Mouse (Mus musculus): ENCODE results near the gene Upk2. TPM values are rescaled to one million over a fixed set of nuclear protein-coding genes. Genes with fewer than 3 reads are reported as not detected.

Gene Upk2
- polyA plus RNA-seq (2016; fragmentation: Nextera tagmentation; extraction: Ambion mirVana), result 1.7 and 2.2 TPM in 2 replicates

DNA sequence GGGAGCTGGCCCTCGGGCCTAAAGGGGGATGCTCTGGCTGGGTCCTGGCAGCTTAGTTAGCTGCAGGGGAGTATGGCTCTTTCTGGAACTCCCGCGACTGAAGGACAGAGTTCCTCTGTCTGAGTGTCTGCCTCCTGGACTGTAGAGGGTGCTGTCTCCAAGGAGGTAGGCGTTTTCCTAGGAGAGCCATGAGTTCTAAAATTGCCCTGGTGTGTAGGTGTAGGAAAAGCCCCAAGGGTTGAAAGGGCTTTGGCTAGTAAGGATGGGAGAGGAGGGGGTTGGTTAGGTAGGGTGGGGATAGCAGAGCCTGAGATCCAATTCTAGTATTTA lies at the start of gene Upk2:
TSS of gene Upk2 (minus strand) at position 86 of the 330 bp plus-strand sequence.
- Histone ChIP-seq H3K27ac (no peak within 1 kb of the TSS), H3K9me3 (no peaks in the 10 kb centered on the region), H3K4me3 (no peak within 1 kb of the TSS), H3K9ac (no peak within 1 kb of the TSS), H3K4me2 (replicated peaks) (0 out of 2 replicates have a peak within 1 kb of the TSS, but pooled peaks have one; percentile 14), H3K4me1 (peaks cover 16% of the 10 kb centered on the region), H3K36me3 (no peaks in the 10 kb centered on the region), H3K27me3 (peaks cover 11% of the 10 kb centered on the region)
- 19% methylated on average over 4 of the region's 4 CpGs for WGBS
- no peak for ATAC-seq (ENCODE audit: insufficient number of reproducible peaks, insufficient read depth, low FRiP score, low TSS enrichment)

DNA sequence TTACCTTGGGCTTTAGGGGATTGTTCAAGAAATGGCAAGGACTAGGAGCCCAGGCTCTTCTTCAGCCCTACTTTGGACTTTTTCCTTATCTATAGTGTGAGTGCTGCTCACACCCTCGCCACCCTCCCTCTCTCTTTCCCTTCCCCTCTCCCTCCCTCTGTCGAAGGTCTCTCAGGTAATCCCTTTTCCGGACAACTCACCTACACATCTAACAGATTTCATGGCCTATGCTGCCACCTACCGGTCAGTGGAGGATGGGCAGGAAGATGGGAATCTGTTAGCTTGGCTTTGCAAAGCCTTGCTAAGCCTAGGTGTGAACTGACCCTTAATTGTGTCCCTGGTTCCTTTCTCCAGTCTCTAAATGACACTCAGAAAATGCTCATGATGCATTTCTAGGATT lies 47.2 kb upstream of the Upk2 start:
- Histone ChIP-seq H3K27me3 (no peaks in the 10 kb centered on the region), H3K9me3 (no peaks in the 10 kb centered on the region), H3K9ac (0 out of 2 replicates have a peak overlapping the region, but pooled peaks have one; percentile 34), H3K36me3 (peaks cover 46% of the 10 kb centered on the region), H3K4me3 (peak overlapping the region; percentile 44), H3K27ac (peak overlapping the region; percentile 99), H3K4me1 (peaks cover 48% of the 10 kb centered on the region), H3K4me2 (replicated peaks) (peak overlapping the region; percentile 88)
- WGBS, result 1% methylated on average over 4 of the region's 4 CpGs
- no peak for ATAC-seq (ENCODE audit: insufficient number of reproducible peaks, insufficient read depth, low FRiP score, low TSS enrichment)

DNA sequence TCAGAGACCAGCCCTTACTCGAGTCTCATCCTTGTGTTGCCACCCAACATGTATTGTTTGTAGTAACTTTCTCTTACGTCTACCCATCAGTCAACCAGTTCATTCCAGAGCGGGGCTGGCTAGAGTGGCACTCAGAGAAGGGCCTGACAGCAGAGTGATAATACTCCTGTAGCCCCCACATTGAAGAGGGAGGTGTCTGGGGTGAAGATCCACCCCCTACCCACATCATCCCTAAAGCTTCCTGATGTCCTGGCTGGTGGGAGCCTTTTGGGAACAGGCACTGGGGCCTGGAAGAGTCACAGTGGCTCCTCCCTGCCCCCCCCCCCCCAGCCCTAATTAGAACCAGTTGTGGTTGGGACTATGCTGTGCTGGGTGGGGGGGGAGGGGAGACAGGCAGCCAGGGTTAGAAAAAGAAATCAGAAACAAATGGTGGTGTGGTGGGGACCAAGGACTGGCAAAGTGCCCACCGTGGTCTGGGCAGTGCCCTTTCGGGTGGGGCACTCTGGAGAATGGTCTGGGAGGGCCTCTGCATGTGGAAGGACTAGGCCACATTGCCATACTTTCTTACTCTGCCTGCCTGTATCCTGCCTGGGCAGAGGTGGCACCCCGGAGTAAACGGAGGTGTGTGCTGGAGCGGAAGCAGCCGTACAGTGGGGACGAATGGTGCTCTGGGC lies 46.6 kb upstream of the Upk2 start:
- peak overlapping the region; percentile 44 for H3K4me3 ChIP-seq
- no peaks in the 10 kb centered on the region for H3K27me3 ChIP-seq
- peak overlapping the region; percentile 99 for H3K27ac ChIP-seq
- H3K4me2 ChIP-seq (replicated peaks), result peak overlapping the region; percentile 88
- WGBS, result 20% methylated on average over 10 of the region's 10 CpGs
- peaks cover 55% of the 10 kb centered on the region for H3K4me1 ChIP-seq
- 0 out of 2 replicates have a peak overlapping the region, but pooled peaks have one; percentile 34 for H3K9ac ChIP-seq
- ATAC-seq (ENCODE audit: insufficient number of reproducible peaks, insufficient read depth, low FRiP score, low TSS enrichment), result no peak
- peaks cover 42% of the 10 kb centered on the region for H3K36me3 ChIP-seq
- H3K9me3 ChIP-seq, result no peaks in the 10 kb centered on the region

DNA sequence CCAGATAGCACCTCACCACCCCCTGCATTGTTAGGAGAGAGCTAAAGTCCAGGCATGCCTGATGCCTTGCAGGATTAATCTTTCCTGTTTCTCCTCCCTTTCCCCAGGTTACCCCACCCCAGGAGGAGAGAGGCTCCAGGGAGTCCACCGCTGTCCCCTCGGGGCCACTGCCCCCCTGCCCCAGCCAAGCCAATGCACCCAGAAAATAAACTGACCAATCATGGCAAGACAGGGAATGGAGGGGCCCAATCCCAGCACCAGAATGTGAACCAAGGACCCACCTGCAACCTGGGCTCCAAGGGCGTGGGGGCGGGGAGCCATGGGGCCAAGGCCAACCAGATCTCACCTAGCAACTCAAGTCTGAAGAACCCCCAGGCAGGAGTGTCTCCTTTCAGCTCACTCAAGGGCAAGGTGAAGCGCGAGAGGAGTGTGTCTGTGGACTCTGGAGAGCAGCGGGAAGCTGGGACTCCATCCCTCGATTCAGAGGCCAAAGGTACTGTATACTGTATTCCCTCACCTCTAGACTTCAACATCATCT lies 45.9 kb upstream of the Upk2 start:
- Histone ChIP-seq H3K9ac (peak overlapping the region; percentile 27; the same call in 1 of the 2 replicates), H3K9me3 (no peaks in the 10 kb centered on the region), H3K4me3 (peak overlapping the region; percentile 44), H3K36me3 (peaks cover 38% of the 10 kb centered on the region), H3K4me1 (peaks cover 60% of the 10 kb centered on the region), H3K27me3 (no peaks in the 10 kb centered on the region), H3K4me2 (replicated peaks) (peak overlapping the region; percentile 88), H3K27ac (peak overlapping the region; percentile 99)
- 22% methylated on average over 8 of the region's 8 CpGs for WGBS
- ATAC-seq (ENCODE audit: insufficient number of reproducible peaks, insufficient read depth, low FRiP score, low TSS enrichment), result no peak

DNA sequence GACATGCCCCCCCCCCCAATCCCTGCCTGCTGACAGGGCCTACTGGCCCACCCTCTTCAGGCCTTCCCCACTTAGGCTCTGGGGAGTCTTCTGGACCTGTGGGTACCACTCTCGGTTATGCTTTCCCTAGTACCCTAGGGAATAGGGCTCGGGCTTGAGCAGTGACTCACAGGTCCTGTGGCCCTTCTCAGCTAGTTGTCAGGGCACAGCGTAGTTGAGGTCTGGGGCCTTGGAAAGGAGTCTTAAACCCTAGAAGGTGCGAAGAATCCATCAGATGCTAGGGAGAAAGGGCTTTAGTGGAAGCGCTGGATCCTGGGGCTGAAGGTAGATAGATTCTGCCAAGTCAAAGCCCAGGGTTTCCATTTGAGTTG lies 45.4 kb upstream of the Upk2 start:
- Histone ChIP-seq H3K36me3 (peaks cover 33% of the 10 kb centered on the region), H3K4me2 (replicated peaks) (peak overlapping the region; percentile 88), H3K27me3 (no peaks in the 10 kb centered on the region), H3K27ac (peak overlapping the region; percentile 99), H3K9ac (peak overlapping the region; percentile 63), H3K9me3 (no peaks in the 10 kb centered on the region), H3K4me3 (peak overlapping the region; percentile 44), H3K4me1 (peaks cover 66% of the 10 kb centered on the region)
- WGBS, result 18% methylated on average over 5 of the region's 5 CpGs
- ATAC-seq (ENCODE audit: insufficient number of reproducible peaks, insufficient read depth, low FRiP score, low TSS enrichment), result no peak

DNA sequence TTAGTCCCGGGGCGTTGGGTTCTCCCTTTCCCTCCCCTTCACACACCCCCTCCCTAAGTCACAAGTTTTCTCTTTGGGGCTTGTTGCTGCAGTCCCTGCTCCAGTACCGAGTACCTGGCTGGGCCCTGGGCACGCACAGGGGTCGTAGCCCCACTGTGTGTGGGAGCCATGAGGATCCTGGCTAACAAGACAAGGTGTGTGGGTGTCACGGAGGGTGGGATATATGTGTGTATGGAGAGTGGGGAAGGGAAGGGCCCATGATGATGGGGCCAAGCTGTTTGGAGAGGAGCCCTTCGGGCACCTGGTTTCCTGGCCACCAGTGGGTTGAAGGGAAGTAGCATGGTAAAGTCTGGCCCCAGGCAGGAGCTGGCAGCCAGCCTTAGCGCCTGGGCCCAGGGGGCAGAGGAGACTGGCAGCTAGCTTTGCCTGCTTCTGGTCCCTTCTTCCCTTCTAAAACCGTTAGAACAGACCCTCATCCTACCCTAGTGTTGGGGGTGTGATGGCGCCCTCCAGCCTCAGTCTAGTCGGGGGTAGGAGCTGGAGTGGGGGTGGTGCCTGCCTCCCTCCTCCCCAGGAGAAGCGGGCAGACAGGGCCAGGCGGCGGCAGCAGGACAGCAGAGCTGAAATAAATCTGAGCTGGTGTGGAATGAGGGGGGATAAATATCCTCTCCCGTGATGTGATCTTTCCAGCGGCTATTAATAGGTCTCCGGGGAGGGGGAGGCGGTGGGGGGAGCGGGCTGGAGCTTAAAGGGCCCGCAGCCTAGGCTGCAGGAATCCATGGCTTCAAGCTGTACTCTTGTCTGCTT lies 44.8 kb upstream of the Upk2 start:
- peak; percentile 11; the same call in 1 of the 2 replicates for ATAC-seq (ENCODE audit: insufficient number of reproducible peaks, insufficient read depth, low FRiP score, low TSS enrichment)
- peak overlapping the region; percentile 99 for H3K27ac ChIP-seq
- peaks cover 72% of the 10 kb centered on the region for H3K4me1 ChIP-seq
- H3K36me3 ChIP-seq, result peaks cover 27% of the 10 kb centered on the region
- H3K9me3 ChIP-seq, result no peaks in the 10 kb centered on the region
- H3K4me2 ChIP-seq (replicated peaks), result peak overlapping the region; percentile 88
- peak overlapping the region; percentile 63 for H3K9ac ChIP-seq
- H3K27me3 ChIP-seq, result no peaks in the 10 kb centered on the region
- H3K4me3 ChIP-seq, result peak overlapping the region; percentile 44
- 1% methylated on average over 20 of the region's 20 CpGs for WGBS

DNA sequence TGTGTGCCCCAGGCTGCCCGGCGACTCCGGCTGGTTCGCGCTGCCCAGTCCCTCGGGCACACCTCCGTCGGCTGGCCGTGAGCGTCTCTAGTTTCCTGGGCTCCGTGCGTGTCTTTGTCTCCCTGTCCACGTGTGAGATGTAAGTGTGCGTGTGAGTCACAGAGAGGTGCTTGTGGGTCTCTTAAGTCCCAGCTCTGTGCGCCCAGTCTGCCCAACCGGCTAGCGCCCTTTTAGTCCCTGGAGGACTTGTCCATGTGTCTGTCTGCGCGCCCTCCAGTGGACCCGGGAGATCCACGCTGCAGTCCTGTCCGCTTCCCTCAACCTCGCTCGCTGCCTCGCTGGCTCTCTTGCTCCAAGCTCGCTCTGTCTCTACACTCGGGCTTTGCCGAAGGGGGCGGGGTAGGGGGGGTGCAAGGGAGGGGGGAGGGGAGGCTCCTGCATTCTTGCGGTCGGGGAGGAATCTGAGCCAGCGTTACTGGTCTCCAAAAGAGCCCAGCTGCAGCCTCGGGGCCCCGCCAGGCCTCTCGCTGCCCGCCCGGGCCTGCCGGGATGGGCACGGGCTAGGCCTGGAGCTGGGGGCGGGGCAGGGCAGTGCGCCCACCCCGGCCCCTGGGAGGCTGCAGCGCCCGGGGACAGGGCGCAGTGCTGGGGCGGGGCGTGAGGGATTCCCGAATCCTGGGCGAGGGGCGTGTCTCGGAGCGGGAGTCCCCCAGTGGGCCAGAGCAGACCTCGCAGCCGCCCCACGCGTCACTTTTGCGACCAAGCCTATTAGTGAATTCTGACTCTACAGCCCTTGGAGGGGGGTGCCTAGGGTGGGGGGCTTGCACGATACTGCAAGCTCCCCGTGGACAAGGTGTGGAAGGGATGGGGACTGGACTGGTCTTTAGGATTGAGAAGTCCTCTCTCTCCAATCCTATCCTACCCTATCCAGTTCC lies 43.9 kb upstream of the Upk2 start:
- Histone ChIP-seq H3K4me1 (peaks cover 80% of the 10 kb centered on the region), H3K9ac (peak overlapping the region; percentile 63), H3K4me2 (replicated peaks) (peak overlapping the region; percentile 88), H3K9me3 (no peaks in the 10 kb centered on the region), H3K27me3 (no peaks in the 10 kb centered on the region), H3K36me3 (peaks cover 26% of the 10 kb centered on the region), H3K27ac (peak overlapping the region; percentile 99), H3K4me3 (peak overlapping the region; percentile 44)
- under 1% methylated on average over 59 of the region's 59 CpGs for WGBS
- ATAC-seq (ENCODE audit: insufficient number of reproducible peaks, insufficient read depth, low FRiP score, low TSS enrichment), result peak; percentile 72

DNA sequence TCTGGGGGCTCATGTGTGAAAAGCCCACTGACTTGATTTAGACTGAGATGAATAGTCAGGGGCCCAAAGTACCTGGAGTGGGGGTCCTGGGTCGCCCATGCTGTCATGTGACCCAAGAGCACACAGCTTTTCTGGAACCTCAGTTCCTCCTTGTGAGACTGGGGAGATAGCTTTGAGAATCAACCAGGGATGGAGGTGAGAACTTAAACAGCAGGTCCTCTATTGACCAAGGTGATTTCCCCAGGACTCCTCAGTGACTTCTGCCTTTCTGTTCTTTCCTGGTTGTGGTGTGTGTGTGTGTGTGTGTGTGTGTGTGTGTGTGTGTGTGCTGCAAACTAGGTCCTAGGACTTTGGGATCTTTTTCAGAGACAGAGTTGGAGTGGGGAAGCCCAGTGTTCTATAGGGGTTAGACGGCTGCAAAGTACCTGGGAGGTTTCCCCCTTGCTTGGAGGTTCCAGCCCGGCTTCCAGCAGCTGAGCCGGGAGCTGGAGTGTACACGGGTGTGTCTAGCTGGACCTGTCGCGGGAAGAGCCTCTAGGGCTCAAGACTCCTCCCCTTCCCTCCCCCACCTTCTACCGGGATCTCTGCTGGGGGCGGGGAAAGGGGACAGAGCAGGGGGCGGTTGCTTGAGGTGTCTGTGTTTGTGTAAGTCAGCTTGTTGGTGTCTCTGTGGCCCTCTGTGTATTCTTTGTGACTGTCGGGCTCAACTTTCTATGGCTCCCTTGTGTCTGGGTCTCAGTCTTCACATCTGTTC lies 43.0 kb upstream of the Upk2 start:
- no peak for ATAC-seq (ENCODE audit: insufficient number of reproducible peaks, insufficient read depth, low FRiP score, low TSS enrichment)
- Histone ChIP-seq H3K4me2 (replicated peaks) (peak overlapping the region; percentile 88), H3K27ac (peak overlapping the region; percentile 99), H3K9ac (peak overlapping the region; percentile 63), H3K27me3 (no peaks in the 10 kb centered on the region), H3K4me1 (peaks cover 89% of the 10 kb centered on the region), H3K9me3 (no peaks in the 10 kb centered on the region), H3K36me3 (peaks cover 19% of the 10 kb centered on the region), H3K4me3 (peak overlapping the region; percentile 44)
- 3% methylated on average over 11 of the region's 11 CpGs for WGBS

DNA sequence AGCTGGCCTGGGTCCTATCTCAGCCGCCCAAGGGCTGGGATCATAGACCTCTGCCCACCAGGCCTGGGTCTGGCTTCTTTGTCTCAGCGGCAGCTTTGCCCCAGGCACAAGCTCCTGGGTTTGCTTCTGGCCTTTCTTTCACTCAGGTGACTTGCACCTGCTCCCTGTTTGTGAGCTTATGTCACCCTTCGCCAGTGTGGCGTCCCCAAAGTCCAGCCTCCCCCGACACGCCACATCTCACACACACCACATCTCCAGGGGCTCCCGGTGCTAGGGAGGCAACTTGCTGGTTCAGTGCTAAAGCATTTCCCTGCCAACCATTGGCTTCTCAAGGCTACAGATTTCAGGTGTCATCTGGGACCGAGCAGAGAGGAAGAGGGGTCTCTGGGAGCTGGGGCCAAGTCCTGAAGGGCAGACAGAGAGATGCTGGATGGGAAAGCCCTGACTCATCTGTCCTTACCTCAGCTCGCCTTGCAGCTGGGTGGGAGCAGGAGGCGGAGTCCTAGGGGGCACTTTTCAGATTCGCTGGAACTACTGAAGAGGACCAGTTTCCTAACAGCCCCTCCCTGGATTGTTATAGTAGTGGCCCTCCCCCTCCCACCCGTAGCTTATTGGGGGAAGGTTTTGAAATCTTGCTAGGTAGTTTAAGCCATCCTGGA lies 42.2 kb upstream of the Upk2 start:
- ATAC-seq (ENCODE audit: insufficient number of reproducible peaks, insufficient read depth, low FRiP score, low TSS enrichment), result no peak
- H3K9ac ChIP-seq, result peak overlapping the region; percentile 27; the same call in 1 of the 2 replicates
- H3K36me3 ChIP-seq, result peaks cover 16% of the 10 kb centered on the region
- H3K4me3 ChIP-seq, result no peak overlapping the region; the same call in 1 of the 2 replicates
- H3K4me2 ChIP-seq (replicated peaks), result peak overlapping the region; percentile 25; the same call in 1 of the 2 replicates
- peaks cover 97% of the 10 kb centered on the region for H3K4me1 ChIP-seq
- H3K9me3 ChIP-seq, result no peaks in the 10 kb centered on the region
- 39% methylated on average over 12 of the region's 12 CpGs for WGBS
- H3K27me3 ChIP-seq, result no peaks in the 10 kb centered on the region
- peak overlapping the region; percentile 99 for H3K27ac ChIP-seq

DNA sequence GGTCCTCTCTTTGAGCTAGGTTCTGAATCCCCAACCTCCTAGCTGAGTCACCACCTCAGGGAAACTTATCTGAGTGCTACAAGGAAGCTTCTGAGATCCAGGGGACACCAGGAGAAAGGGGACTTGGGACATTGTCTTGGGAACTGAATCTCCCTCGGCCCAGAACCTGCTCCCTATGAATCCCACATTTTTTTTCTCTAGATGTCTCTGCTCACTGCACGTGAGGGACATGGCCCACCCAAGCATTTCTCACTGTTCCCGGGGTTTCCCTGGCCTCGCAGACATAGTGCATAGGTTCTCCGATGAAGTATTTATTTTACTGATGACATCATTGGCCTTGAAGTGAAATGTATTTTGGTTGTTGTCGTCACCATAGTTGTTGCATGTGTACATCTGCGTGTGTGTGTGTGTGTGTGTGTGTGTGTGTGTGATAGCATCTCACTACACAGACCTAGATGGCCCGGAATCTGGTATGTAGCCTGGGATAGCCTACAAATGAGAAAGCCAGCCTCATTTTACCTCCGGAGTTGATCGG lies 41.1 kb upstream of the Upk2 start:
- no peak for ATAC-seq (ENCODE audit: insufficient number of reproducible peaks, insufficient read depth, low FRiP score, low TSS enrichment)
- no peak overlapping the region for H3K27ac ChIP-seq
- no peak overlapping the region for H3K9ac ChIP-seq
- no peak overlapping the region for H3K4me2 ChIP-seq (replicated peaks)
- no peaks in the 10 kb centered on the region for H3K27me3 ChIP-seq
- H3K36me3 ChIP-seq, result peaks cover 15% of the 10 kb centered on the region
- 81% methylated on average over 10 of the region's 10 CpGs for WGBS
- H3K4me3 ChIP-seq, result no peak overlapping the region
- H3K4me1 ChIP-seq, result peaks cover 91% of the 10 kb centered on the region
- H3K9me3 ChIP-seq, result no peaks in the 10 kb centered on the region
